Mouse (Mus musculus) right cerebral cortex, postnatal 10 days (tissue): ENCODE measurements at regions not wholly inside any gene's neighbourhood (a gene's known extent, or its start where the extent isn't known, plus 50 kb on each side); places are given as distances from the start of the nearest gene placed in this dataset.

ENCODE experiments used
- DNase-seq, 2 experiments: peaks; one replicate each; pipeline ENCODE4 v3.0.0; 2021; ENCODE audit warnings: low spot score in 2 of 2

- DNase-seq, result no peak
These were observed 154.4 kb downstream of the Snx19 start for GRCm38 (mm10) chr9:30581271-30581821.

- DNase-seq, result no peak
These were observed 153.6 kb downstream of the Snx19 start for GRCm38 (mm10) chr9:30580500-30580899.

- DNase-seq, result peak in 1 of 2 experiments; percentile 24
These were observed 151.3 kb downstream of the Snx19 start for GRCm38 (mm10) chr9:30578213-30578612.

GRCm38 (mm10) chr9:30577243-30577642, 150.3 kb downstream of the Snx19 start:
- no peak for DNase-seq

GRCm38 (mm10) chr9:30575531-30575930, 148.6 kb downstream of the Snx19 start:
- no peak for DNase-seq

- no peak for DNase-seq
These were observed 146.4 kb downstream of the Snx19 start for GRCm38 (mm10) chr9:30573294-30573693.

- no peak for DNase-seq
These were observed 144.1 kb downstream of the Snx19 start for GRCm38 (mm10) chr9:30571014-30571413.

- no peak for DNase-seq
These were observed 138.1 kb downstream of the Snx19 start for GRCm38 (mm10) chr9:30564765-30565680.

GRCm38 (mm10) chr9:30563399-30563798, 136.5 kb downstream of the Snx19 start:
- no peak for DNase-seq

- no peak for DNase-seq
These were observed 128.0 kb downstream of the Snx19 start for GRCm38 (mm10) chr9:30554908-30555307.

GRCm38 (mm10) chr9:30552721-30553120, 125.8 kb downstream of the Snx19 start:
- no peak for DNase-seq

GRCm38 (mm10) chr9:30549892-30550515, 123.1 kb downstream of the Snx19 start:
- DNase-seq, result no peak

- no peak for DNase-seq
These were observed 113.0 kb downstream of the Snx19 start for GRCm38 (mm10) chr9:30539858-30540257.

GRCm38 (mm10) chr9:30536508-30537100, 109.7 kb downstream of the Snx19 start:
- DNase-seq, result no peak

- no peak for DNase-seq
These were observed 108.1 kb downstream of the Snx19 start for GRCm38 (mm10) chr9:30534961-30535360.

- DNase-seq, result peak; percentile 42 to 73
These were observed 107.0 kb downstream of the Snx19 start for GRCm38 (mm10) chr9:30533780-30534343.

GRCm38 (mm10) chr9:30533091-30533779, 106.3 kb downstream of the Snx19 start:
- no peak for DNase-seq

- DNase-seq, result no peak
These were observed 98.2 kb downstream of the Snx19 start for GRCm38 (mm10) chr9:30525086-30525485.

GRCm38 (mm10) chr9:30524401-30525066, 97.6 kb downstream of the Snx19 start:
- no peak for DNase-seq

GRCm38 (mm10) chr9:30523852-30524251, 96.9 kb downstream of the Snx19 start:
- no peak for DNase-seq
